Mouse (Mus musculus) cerebellum, adult 2 months (tissue): ENCODE results near the gene Ankmy1. TPM values are rescaled to one million over a fixed set of nuclear protein-coding genes. Genes with fewer than 3 reads are reported as not detected.

Experiments used
- DNase-seq, 2 experiments: peaks; one replicate each; pipeline ENCODE4 v3.0.0; 2021
- H3K27ac ChIP-seq: fragments of 200-500 bp; 2 replicates; pipeline ENCODE4 v1.5.1; 2012; ENCODE audit warnings: low read length, control low read depth, inconsistent platforms; ENCODE audit not compliant: insufficient read depth
- H3K27me3 ChIP-seq: fragments of 200-500 bp; 2 replicates; pipeline ENCODE4 v1.6.1; 2012; ENCODE audit warnings: inconsistent platforms, mild to moderate bottlenecking, low read length, moderate library complexity; ENCODE audit not compliant: control insufficient read depth, insufficient read depth
- H3K4me1 ChIP-seq: fragments of 200-500 bp; 2 replicates; pipeline ENCODE4 v1.6.1; 2011; ENCODE audit warnings: low read length; ENCODE audit not compliant: control insufficient read depth, insufficient read depth
- H3K4me3 ChIP-seq: fragments of 200-500 bp; replicated peaks from 2 replicates; pipeline ENCODE3; 2011; ENCODE audit warnings: mild to moderate bottlenecking, low read depth, low read length, control low read depth; ENCODE audit not compliant: insufficient read depth
- CTCF ChIP-seq: fragments of 200-500 bp; IDR thresholded peaks from 2 replicates; pipeline ENCODE4 v1.5.1; 2011; ENCODE audit warnings: low read depth, mild to moderate bottlenecking, control low read depth, low read length, moderate library complexity, borderline replicate concordance; ENCODE audit not compliant: insufficient read depth
- POLR2A ChIP-seq: fragments of 200-500 bp; IDR thresholded peaks from 2 replicates; pipeline ENCODE4 v1.6.1; 2011; ENCODE audit warnings: low read length, control low read depth, borderline replicate concordance; ENCODE audit not compliant: insufficient read depth
- WGBS: fragments of 180-500 bp; shearing (Covaris S2); methylation state at CpG from one replicate; pipeline ENCODE4 v1.1.7; 2018; 5-methylcytosine and 5-hydroxymethylcytosine counted together
- polyA plus RNA-seq: library from polyadenylated mRNA; depleted of rRNA; stranded (reverse); fragments of >200 nt; gene quantifications from 2 replicates; pipeline ENCODE4 v1.2.3, GENCODE M21; 2012

Ankmy1 gene
- polyA plus RNA-seq, 1 experiment = 0.46 TPM

GRCm38 (mm10) chr1:92935977-92936376, 33.3 kb upstream of the Ankmy1 start:
- H3K4me3 ChIP-seq = no peak overlapping the region
- H3K4me1 ChIP-seq = peaks cover 6% of the 10 kb centered on the region
- H3K27me3 ChIP-seq = no peaks in the 10 kb centered on the region
- DNase-seq = no peak
- 31% methylated on average over 2 of the region's 2 CpGs for WGBS
- no peak overlapping the region for H3K27ac ChIP-seq
- TF ChIP-seq POLR2A (no peak), CTCF (no peak)

- Histone ChIP-seq H3K27ac (no peak overlapping the region), H3K27me3 (no peaks in the 10 kb centered on the region), H3K4me3 (peak overlapping the region; percentile 70), H3K4me1 (peaks cover 6% of the 10 kb centered on the region)
- WGBS = 6% methylated on average over 10 of the region's 10 CpGs
- TF ChIP-seq CTCF = no peak
- TF ChIP-seq POLR2A = no peak
- peak; percentile 49 to 53 for DNase-seq
Measured at GRCm38 (mm10) chr1:92935054-92935962, 32.6 kb upstream of the Ankmy1 start.

GRCm38 (mm10) chr1:92934182-92934827, 31.6 kb upstream of the Ankmy1 start, which contains the start of gene Capn10:
Capn10 (plus strand) TSS chr1:92934376.
- Histone ChIP-seq H3K27me3 (no peaks in the 10 kb centered on the region), H3K27ac (peak within 1 kb of the TSS; percentile 83), H3K4me3 (peak within 1 kb of the TSS; percentile 70), H3K4me1 (peaks cover 6% of the 10 kb centered on the region)
- under 1% methylated on average over 45 of the region's 45 CpGs for whole genome bisulfite sequencing
- DNase-seq = peak; percentile 97
- TF ChIP-seq CTCF (no peak; the same call in 1 of the 2 replicates), POLR2A (peak; percentile 85)

GRCm38 (mm10) chr1:92933611-92934010, 30.9 kb upstream of the Ankmy1 start:
- H3K27ac ChIP-seq = peak overlapping the region; percentile 83
- H3K4me3 ChIP-seq = peak overlapping the region; percentile 70
- TF ChIP-seq CTCF (no peak), POLR2A (no peak)
- 76% methylated on average over 4 of the region's 4 CpGs for WGBS
- no peak for DNase-seq
- H3K4me1 ChIP-seq = peaks cover 6% of the 10 kb centered on the region
- H3K27me3 ChIP-seq = no peaks in the 10 kb centered on the region

- Histone ChIP-seq H3K4me1 (peaks cover 2% of the 10 kb centered on the region), H3K27me3 (no peaks in the 10 kb centered on the region), H3K27ac (no peak overlapping the region), H3K4me3 (no peak overlapping the region)
- TF ChIP-seq POLR2A (no peak), CTCF (no peak)
- no peak for DNase-seq
- WGBS = 0% methylated on average over 1 of the region's 1 CpGs
Measured at GRCm38 (mm10) chr1:92930171-92930706, 27.5 kb upstream of the Ankmy1 start.

GRCm38 (mm10) chr1:92921496-92921895, 18.8 kb upstream of the Ankmy1 start:
- DNase-seq = no peak
- H3K27me3 ChIP-seq = no peaks in the 10 kb centered on the region
- no peak overlapping the region for H3K27ac ChIP-seq
- WGBS = 91% methylated on average over 4 of the region's 4 CpGs
- H3K4me1 ChIP-seq = no peaks in the 10 kb centered on the region
- TF ChIP-seq CTCF (no peak), POLR2A (no peak)
- H3K4me3 ChIP-seq = no peak overlapping the region

GRCm38 (mm10) chr1:92920474-92921200, 17.9 kb upstream of the Ankmy1 start:
- no peak for TF ChIP-seq POLR2A
- DNase-seq = no peak
- H3K27ac ChIP-seq = no peak overlapping the region
- H3K27me3 ChIP-seq = no peaks in the 10 kb centered on the region
- no peaks in the 10 kb centered on the region for H3K4me1 ChIP-seq
- H3K4me3 ChIP-seq = no peak overlapping the region
- WGBS = 77% methylated on average over 7 of the region's 7 CpGs
